Comparison of ENCODE assay signal across 25 mouse cellular contexts in genomic region chr7:66405541-66405940, GRCm38 (mm10). TPM values are rescaled to one million over a fixed set of nuclear protein-coding genes. Genes with fewer than 3 reads are reported as not detected.
A peak's percentile ranks its signal among the peaks of the same experiment; 100 is the strongest.
DNase-seq lines count a peak whose midpoint lies in the region; ATAC-seq lines count a peak whose summit lies in the region.
"Had no signal": no experiment of that assay in that cellular context is flagged by ENCODE, and none has a peak within 500 bp of the region (broad histone marks: within the 10 kb centered on the region; RNA-seq: fewer than 3 reads in every experiment).

No protein-coding gene starts in this region.

- H3K36me3 ChIP-seq in heart, embryonic 12.5 days = no peaks in the 10 kb centered on the region
- H3K36me3 ChIP-seq in kidney, embryonic 16.5 days (ENCODE audit: insufficient read depth, low read length) = no peaks in the 10 kb centered on the region
- H3K36me3 ChIP-seq in limb, embryonic 10.5 days = no peaks in the 10 kb centered on the region
- H3K36me3 ChIP-seq: embryonic facial prominence, embryonic 15.5 days; forebrain, embryonic 10.5 days; intestine, embryonic 15.5 days; liver, embryonic 15.5 days; midbrain, embryonic 13.5 days had no signal

- H3K27me3 ChIP-seq in heart, embryonic 12.5 days (replicated peaks) = no peaks in the 10 kb centered on the region
- no peaks in the 10 kb centered on the region for H3K27me3 ChIP-seq in kidney, embryonic 16.5 days (ENCODE audit: insufficient read depth, low read length)
- H3K27me3 ChIP-seq in limb, embryonic 10.5 days (ENCODE audit: low read depth, poor library complexity, severe bottlenecking) = peaks cover 9% of the 10 kb centered on the region; the same call in 1 of the 2 replicates
- H3K27me3 ChIP-seq: intestine, embryonic 15.5 days; liver, embryonic 15.5 days; midbrain, embryonic 13.5 days; Patski had no signal

- H3K4me2 ChIP-seq in heart, embryonic 12.5 days = peak overlapping the region; percentile 29
- H3K4me2 ChIP-seq in kidney, embryonic 16.5 days (replicated peaks; ENCODE audit: low read depth, low read length) = no peak overlapping the region
- H3K4me2 ChIP-seq: embryonic facial prominence, embryonic 15.5 days; hindbrain, embryonic 14.5 days; intestine, embryonic 15.5 days; liver, embryonic 15.5 days; midbrain, embryonic 13.5 days had no signal

- no peak overlapping the region for H3K27ac ChIP-seq in heart, embryonic 12.5 days (ENCODE audit: poor library complexity, severe bottlenecking)
- peak overlapping the region; percentile 35; the same call in 1 of the 2 replicates for H3K27ac ChIP-seq in kidney, embryonic 16.5 days (ENCODE audit: low read length)
- no peak overlapping the region for H3K27ac ChIP-seq in limb, embryonic 10.5 days
- H3K27ac ChIP-seq: embryonic facial prominence, embryonic 15.5 days; forebrain, embryonic 10.5 days; hindbrain, embryonic 14.5 days; intestine, embryonic 15.5 days; liver, embryonic 15.5 days; midbrain, embryonic 13.5 days had no signal

- WGBS in heart, embryonic 12.5 days = 20% methylated on average over 11 of the region's 11 CpGs
- 44% methylated on average over 11 of the region's 11 CpGs for WGBS in kidney, embryonic 16.5 days
- 72% methylated on average over 11 of the region's 11 CpGs for WGBS in limb, embryonic 10.5 days

- intact Hi-C loops in heart, postnatal 10 days (cut with DNase I) = no loop called here

- DNase-seq in heart, postnatal 10 days = no peak
- peak; percentile 43 for DNase-seq in ovary, postnatal 36 days (ENCODE audit: low spot score)
- DNase-seq in ovary, postnatal 10 days (ENCODE audit: low spot score) = no peak
- peak; percentile 60 for DNase-seq in testis, postnatal 14 days (ENCODE audit: low spot score)
- no peak for DNase-seq in limb, embryonic 10.5 days (ENCODE audit: low spot score)
- DNase-seq: cerebellum, adult 8-10 months; spleen, adult 18-20 months had no signal

- no peaks in the 10 kb centered on the region for H3K9me3 ChIP-seq in heart, embryonic 12.5 days (replicated peaks)
- H3K9me3 ChIP-seq in kidney, embryonic 16.5 days (ENCODE audit: low read length) = no peaks in the 10 kb centered on the region
- no peaks in the 10 kb centered on the region for H3K9me3 ChIP-seq in limb, embryonic 10.5 days (replicated peaks)
- H3K9me3 ChIP-seq: embryonic facial prominence, embryonic 15.5 days; forebrain, embryonic 10.5 days; intestine, embryonic 15.5 days; liver, embryonic 15.5 days; midbrain, embryonic 13.5 days had no signal

- H3K9ac ChIP-seq in heart, embryonic 12.5 days = 0 out of 2 replicates have a peak overlapping the region, but pooled peaks have one; percentile 25
- H3K9ac ChIP-seq in kidney, embryonic 16.5 days (replicated peaks; ENCODE audit: low read length) = no peak overlapping the region
- H3K9ac ChIP-seq: embryonic facial prominence, embryonic 15.5 days; hindbrain, embryonic 14.5 days; intestine, embryonic 15.5 days; liver, embryonic 15.5 days; midbrain, embryonic 13.5 days had no signal

- peaks cover 32% of the 10 kb centered on the region for H3K4me1 ChIP-seq in heart, embryonic 12.5 days (replicated peaks)
- H3K4me1 ChIP-seq in kidney, embryonic 16.5 days (ENCODE audit: insufficient read depth, low read length) = peaks cover 25% of the 10 kb centered on the region
- peaks cover 35% of the 10 kb centered on the region for H3K4me1 ChIP-seq in limb, embryonic 10.5 days

- H3K4me3 ChIP-seq in heart, embryonic 12.5 days = no peak overlapping the region
- H3K4me3 ChIP-seq in kidney, embryonic 16.5 days (ENCODE audit: low read length) = no peak overlapping the region
- H3K4me3 ChIP-seq in limb, embryonic 10.5 days = no peak overlapping the region
- H3K4me3 ChIP-seq: embryonic facial prominence, embryonic 15.5 days; forebrain, embryonic 10.5 days; intestine, embryonic 15.5 days; liver, embryonic 15.5 days; midbrain, embryonic 13.5 days had no signal

- ATAC-seq in heart, embryonic 12.5 days (ENCODE audit: insufficient number of reproducible peaks, low FRiP score) = no peak
- no peak for ATAC-seq in kidney, embryonic 16.5 days (ENCODE audit: low FRiP score, low TSS enrichment)
- ATAC-seq: activated CD4-positive, CD25-positive, alpha-beta regulatory T cell, adult 4 months; midbrain, embryonic 13.5 days had no signal

RNA-seq across cellular contexts. Expression of gene Lrrk1, which starts 17.4 kb away (rescaled TPM):
- polyA plus RNA-seq in heart, embryonic 12.5 days (2016; fragmentation: Nextera tagmentation; extraction: Ambion mirVana) = 9.1 and 9.8 TPM in 2 replicates
- total RNA-seq in heart, postnatal 10 days (2021) = 10 to 100 TPM; 11.9 to 13.3 TPM
- polyA plus RNA-seq in kidney, embryonic 16.5 days (2015; fragmentation: Nextera tagmentation; extraction: Ambion mirVana) = 16.7 and 18.1 TPM in 2 replicates
- polyA plus RNA-seq in limb, embryonic 10.5 days (2016; fragmentation: Nextera tagmentation; extraction: Ambion mirVana) = 8.1 and 10.2 TPM in 2 replicates

RNA-seq across cellular contexts. Expression of gene Aldh1a3, which starts 21.8 kb away (rescaled TPM):
- polyA plus RNA-seq in heart, embryonic 12.5 days (2016; fragmentation: Nextera tagmentation; extraction: Ambion mirVana) = 0.69 and 0.74 TPM in 2 replicates
- 1 to 10 TPM; 2.1 to 3.1 TPM for total RNA-seq in heart, postnatal 10 days (2021)
- 43.4 and 48.6 TPM in 2 replicates for polyA plus RNA-seq in kidney, embryonic 16.5 days (2015; fragmentation: Nextera tagmentation; extraction: Ambion mirVana)
- 1.1 and 1.5 TPM in 2 replicates for polyA plus RNA-seq in limb, embryonic 10.5 days (2016; fragmentation: Nextera tagmentation; extraction: Ambion mirVana)

RNA-seq across cellular contexts. Expression of gene Gm10974, which starts 39.8 kb away (rescaled TPM):
- polyA plus RNA-seq in heart, embryonic 12.5 days (2016; fragmentation: Nextera tagmentation; extraction: Ambion mirVana) = not detected in 2 replicates
- not detected for total RNA-seq in heart, postnatal 10 days (2021)
- polyA plus RNA-seq in kidney, embryonic 16.5 days (2015; fragmentation: Nextera tagmentation; extraction: Ambion mirVana) = not detected in 2 replicates
- not detected in 2 replicates for polyA plus RNA-seq in limb, embryonic 10.5 days (2016; fragmentation: Nextera tagmentation; extraction: Ambion mirVana)
- total RNA-seq: gastrocnemius, postnatal 25 days; left cerebral cortex, postnatal 10 days; megakaryocyte progenitor cell, adult 5-6 weeks had no signal
- polyA plus RNA-seq: activated CD4-positive, CD25-positive, alpha-beta regulatory T cell, adult 4 months; embryonic facial prominence, embryonic 15.5 days; forebrain, embryonic 10.5 days; heart, embryonic 16.5 days; hindbrain, embryonic 14.5 days; intestine, embryonic 15.5 days; limb, embryonic 14.5 days; liver, embryonic 15.5 days; lung, postnatal 0 days; midbrain, embryonic 13.5 days; neural tube, embryonic 14.5 days; Patski; stomach, embryonic 14.5 days had no signal

Comparison
In these comparisons a context has a peak if more than half of its experiments do, and no peak if none do; other contexts are left out.
1. DNase-seq: peak in ovary, postnatal 36 days (single experiment) and testis, postnatal 14 days (single experiment); none in heart, postnatal 10 days (0 of 2), ovary, postnatal 10 days (single experiment) and limb, embryonic 10.5 days (single experiment).
2. RNA of gene Aldh1a3, which starts 21.8 kb away (polyA plus RNA-seq): 43.4 to 48.6 TPM in kidney, embryonic 16.5 days; 1.1 to 1.5 TPM in limb, embryonic 10.5 days and 0.69 to 0.74 TPM in heart, embryonic 12.5 days; every median in the first group is over 10 times any median in the second.